Mouse (Mus musculus): ENCODE measurements around the gene Dhh. TPM values are rescaled to one million over a fixed set of nuclear protein-coding genes. Genes with fewer than 3 reads are reported as not detected.

Dhh gene
- polyA plus RNA-seq, 1 experiment from 2014 or later, result 0.66 TPM

Other genes with a start within 250 kb of the Dhh start
- gene Ddx23, start 235.6 kb downstream of the Dhh start, polyA plus RNA-seq (2016; fragmentation: Nextera tagmentation; extraction: Ambion mirVana), result 24.4 and 29.3 TPM in 2 replicates
- 8.0 and 8.3 TPM in 2 replicates for gene Rnd1, start 221.1 kb downstream of the Dhh start, polyA plus RNA-seq (2016; fragmentation: Nextera tagmentation; extraction: Ambion mirVana)
- 0.87 and 1.8 TPM in 2 replicates for gene Ccdc65, start 190.3 kb downstream of the Dhh start, polyA plus RNA-seq (2016; fragmentation: Nextera tagmentation; extraction: Ambion mirVana)
- gene Fkbp11, start 170.3 kb downstream of the Dhh start, polyA plus RNA-seq (2016; fragmentation: Nextera tagmentation; extraction: Ambion mirVana), result 5.7 and 9.2 TPM in 2 replicates
- 56.0 and 64.4 TPM in 2 replicates for gene Arf3, start 135.3 kb downstream of the Dhh start, polyA plus RNA-seq (2016; fragmentation: Nextera tagmentation; extraction: Ambion mirVana)
- gene Wnt10b, start 120.4 kb downstream of the Dhh start, polyA plus RNA-seq (2016; fragmentation: Nextera tagmentation; extraction: Ambion mirVana), result 0.14 and 0.34 TPM in 2 replicates
- gene Wnt1, start 108.7 kb downstream of the Dhh start, polyA plus RNA-seq (2016; fragmentation: Nextera tagmentation; extraction: Ambion mirVana), result 8.7 and 13.1 TPM in 2 replicates
- gene Ddn, start 89.0 kb downstream of the Dhh start, polyA plus RNA-seq (2016; fragmentation: Nextera tagmentation; extraction: Ambion mirVana), result 0.61 and 1.3 TPM in 2 replicates
- gene Prkag1, start 67.0 kb downstream of the Dhh start, polyA plus RNA-seq (2016; fragmentation: Nextera tagmentation; extraction: Ambion mirVana), result 83.1 and 85.9 TPM in 2 replicates
- gene Kmt2d, start 27.3 kb downstream of the Dhh start, polyA plus RNA-seq (2016; fragmentation: Nextera tagmentation; extraction: Ambion mirVana), result 13.4 and 13.8 TPM in 2 replicates
- gene Rhebl1, start 4.0 kb downstream of the Dhh start, polyA plus RNA-seq (2016; fragmentation: Nextera tagmentation; extraction: Ambion mirVana), result 20.1 and 22.9 TPM in 2 replicates
- 37.1 and 40.7 TPM in 2 replicates for gene Lmbr1l, start 19.7 kb upstream of the Dhh start, polyA plus RNA-seq (2016; fragmentation: Nextera tagmentation; extraction: Ambion mirVana)
- gene Tuba1b, start 36.0 kb upstream of the Dhh start, polyA plus RNA-seq (2016; fragmentation: Nextera tagmentation; extraction: Ambion mirVana), result 1,566 and 1,635 TPM in 2 replicates
- gene Gm49450, start 55.0 kb upstream of the Dhh start, polyA plus RNA-seq (2016; fragmentation: Nextera tagmentation; extraction: Ambion mirVana), result not detected in 2 replicates
- 9,394 and 9,642 TPM in 2 replicates for gene Tuba1a, start 55.2 kb upstream of the Dhh start, polyA plus RNA-seq (2016; fragmentation: Nextera tagmentation; extraction: Ambion mirVana)
- gene Tuba1c, start 131.4 kb upstream of the Dhh start, polyA plus RNA-seq (2016; fragmentation: Nextera tagmentation; extraction: Ambion mirVana), result 73.7 and 79.3 TPM in 2 replicates
- gene Prph, start 156.6 kb upstream of the Dhh start, polyA plus RNA-seq (2016; fragmentation: Nextera tagmentation; extraction: Ambion mirVana), result 5.4 and 8.1 TPM in 2 replicates
- 33.2 and 38.3 TPM in 2 replicates for gene Troap, start 176.0 kb upstream of the Dhh start, polyA plus RNA-seq (2016; fragmentation: Nextera tagmentation; extraction: Ambion mirVana)
- 18.2 and 19.9 TPM in 2 replicates for gene C1ql4, start 189.3 kb upstream of the Dhh start, polyA plus RNA-seq (2016; fragmentation: Nextera tagmentation; extraction: Ambion mirVana)
- 1.9 and 2.2 TPM in 2 replicates for gene Dnajc22, start 194.6 kb upstream of the Dhh start, polyA plus RNA-seq (2016; fragmentation: Nextera tagmentation; extraction: Ambion mirVana)
- gene Spats2, start 227.4 kb upstream of the Dhh start, polyA plus RNA-seq (2016; fragmentation: Nextera tagmentation; extraction: Ambion mirVana), result 65.3 and 73.7 TPM in 2 replicates

Measured in midbrain, embryonic 12.5 days (tissue).